Mouse (Mus musculus) heart, postnatal 0 days (tissue): Measurements from ENCODE around the gene Gemin2. TPM values are rescaled to one million over a fixed set of nuclear protein-coding genes. Genes with fewer than 3 reads are reported as not detected.
"Not testable (repeated sequence)": the region's sequence is repeated elsewhere in the genome, so short reads cannot be mapped to it uniquely, and the experiment has no call there.

Experiments
- ATAC-seq: fragments of 200-750 bp; cut with Nextera tagmentation; 2 replicates; pipeline ENCODE4 v1.8.0; 2017; ENCODE audit warnings: low read depth, moderate number of reproducible peaks, moderate library complexity; ENCODE audit not compliant: insufficient read depth
- DNase-seq: peaks from one replicate; pipeline ENCODE4 v3.0.0-alpha.2; 2016; ENCODE audit warnings: low spot score
- H3K27ac ChIP-seq: fragments of 300-500 bp; sonication (generic); 2 replicates; pipeline ENCODE4 v1.5.1; 2014; ENCODE audit warnings: low read depth, mild to moderate bottlenecking
- H3K27me3 ChIP-seq: fragments of 300-500 bp; sonication (generic); 2 replicates; pipeline ENCODE4 v1.6.1; 2014; ENCODE audit warnings: low read length, mixed read lengths; ENCODE audit not compliant: control insufficient read depth, insufficient read depth
- H3K36me3 ChIP-seq: fragments of 300-500 bp; sonication (generic); replicated peaks from 2 replicates; pipeline ENCODE4 v1.6.1; 2014; ENCODE audit warnings: low read length, mixed read lengths; ENCODE audit not compliant: control insufficient read depth, insufficient read depth
- H3K4me1 ChIP-seq: fragments of 300-500 bp; sonication (generic); 2 replicates; pipeline ENCODE4 v1.6.1; 2014; ENCODE audit warnings: antibody characterized with exemption; ENCODE audit not compliant: control insufficient read depth, insufficient read depth
- H3K4me2 ChIP-seq: fragments of 300-500 bp; sonication (generic); 2 replicates; pipeline ENCODE4 v1.6.1; 2014; ENCODE audit warnings: low read depth, mild to moderate bottlenecking, low read length, moderate library complexity
- H3K4me3 ChIP-seq: fragments of 300-500 bp; sonication (generic); 2 replicates; pipeline ENCODE4 v1.5.1; 2014; ENCODE audit warnings: low read depth, low read length
- H3K9ac ChIP-seq: fragments of 300-500 bp; sonication (generic); replicated peaks from 2 replicates; pipeline ENCODE4 v1.6.1; 2014; ENCODE audit warnings: low read depth, low read length, mixed read lengths
- H3K9me3 ChIP-seq: fragments of 300-500 bp; sonication (generic); replicated peaks from 2 replicates; pipeline ENCODE4 v1.6.1; 2016; ENCODE audit warnings: low read length; ENCODE audit not compliant: control insufficient read depth
- CTCF ChIP-seq: IDR thresholded peaks from 2 replicates; pipeline ENCODE4 v1.5.1; 2016; ENCODE audit warnings: antibody characterized with exemption, control low read depth, low read depth
- EP300 ChIP-seq: IDR thresholded peaks from 2 replicates; pipeline ENCODE4 v1.6.1; 2016; ENCODE audit warnings: antibody characterized with exemption, low read depth
- WGBS: fragments of 180-500 bp; shearing (Covaris S2); extraction: QIAGEN DNeasy Blood & Tissue Kit; methylation state at CpG from one replicate; pipeline ENCODE4 v1.1.7; 2014; 5-methylcytosine and 5-hydroxymethylcytosine counted together
- polyA plus RNA-seq: library from polyadenylated mRNA; unstranded; fragments of >200 nt; fragmentation: Nextera tagmentation; extraction: Ambion mirVana; gene quantifications from 2 replicates; pipeline ENCODE4 v1.2.1, GENCODE M21; 2015
- total RNA-seq: library from RNA; depleted of rRNA; stranded (reverse); fragments of >200 nt; gene quantifications from 2 replicates; pipeline ENCODE4 v1.2.3, GENCODE M21; 2014; ENCODE audit warnings: low replicate concordance

Gemin2 gene
- total and polyA plus RNA-seq, 2 experiments from 2014 or later = 3.7 to 16.3 TPM

- DNase-seq = no peak
Measured at GRCm38 (mm10) chr12:59052470-59052869, 39.3 kb downstream of the Gemin2 start.

GRCm38 (mm10) chr12:59053166-59053565 lies 40.0 kb downstream of the Gemin2 start:
- Histone ChIP-seq H3K4me2 (no peak overlapping the region), H3K36me3 (peaks cover 20% of the 10 kb centered on the region), H3K9me3 (no peaks in the 10 kb centered on the region), H3K27me3 (no peaks in the 10 kb centered on the region), H3K9ac (no peak overlapping the region), H3K27ac (no peak overlapping the region), H3K4me3 (no peak overlapping the region), H3K4me1 (no peaks in the 10 kb centered on the region)
- 60% methylated on average over 5 of the region's 5 CpGs for WGBS
- no peak for ATAC-seq
- no peak for DNase-seq
- TF ChIP-seq EP300 = no peak
- no peak for TF ChIP-seq CTCF

More at GRCm38 (mm10) chr12:59052470-59052869, 39.3 kb downstream of the Gemin2 start:
- TF ChIP-seq CTCF = no peak
- TF ChIP-seq EP300 = no peak
- H3K27ac ChIP-seq = no peak overlapping the region
- H3K27me3 ChIP-seq = no peaks in the 10 kb centered on the region
- H3K4me1 ChIP-seq = no peaks in the 10 kb centered on the region
- H3K4me2 ChIP-seq = no peak overlapping the region
- H3K4me3 ChIP-seq = no peak overlapping the region
- 84% methylated on average over 3 of the region's 3 CpGs for WGBS
- peaks cover 25% of the 10 kb centered on the region for H3K36me3 ChIP-seq
- no peak for ATAC-seq
- H3K9me3 ChIP-seq = no peaks in the 10 kb centered on the region
- H3K9ac ChIP-seq = no peak overlapping the region

- Histone ChIP-seq H3K9me3 (no peaks in the 10 kb centered on the region), H3K27me3 (no peaks in the 10 kb centered on the region), H3K36me3 (peaks cover 17% of the 10 kb centered on the region), H3K4me1 (no peaks in the 10 kb centered on the region), H3K27ac (no peak overlapping the region), H3K9ac (no peak overlapping the region), H3K4me3 (no peak overlapping the region), H3K4me2 (no peak overlapping the region)
- ATAC-seq (no peak), DNase-seq (no peak)
- no peak for TF ChIP-seq CTCF
- no peak for TF ChIP-seq EP300
Measured at GRCm38 (mm10) chr12:59053976-59054375, 40.8 kb downstream of the Gemin2 start.

DNA sequence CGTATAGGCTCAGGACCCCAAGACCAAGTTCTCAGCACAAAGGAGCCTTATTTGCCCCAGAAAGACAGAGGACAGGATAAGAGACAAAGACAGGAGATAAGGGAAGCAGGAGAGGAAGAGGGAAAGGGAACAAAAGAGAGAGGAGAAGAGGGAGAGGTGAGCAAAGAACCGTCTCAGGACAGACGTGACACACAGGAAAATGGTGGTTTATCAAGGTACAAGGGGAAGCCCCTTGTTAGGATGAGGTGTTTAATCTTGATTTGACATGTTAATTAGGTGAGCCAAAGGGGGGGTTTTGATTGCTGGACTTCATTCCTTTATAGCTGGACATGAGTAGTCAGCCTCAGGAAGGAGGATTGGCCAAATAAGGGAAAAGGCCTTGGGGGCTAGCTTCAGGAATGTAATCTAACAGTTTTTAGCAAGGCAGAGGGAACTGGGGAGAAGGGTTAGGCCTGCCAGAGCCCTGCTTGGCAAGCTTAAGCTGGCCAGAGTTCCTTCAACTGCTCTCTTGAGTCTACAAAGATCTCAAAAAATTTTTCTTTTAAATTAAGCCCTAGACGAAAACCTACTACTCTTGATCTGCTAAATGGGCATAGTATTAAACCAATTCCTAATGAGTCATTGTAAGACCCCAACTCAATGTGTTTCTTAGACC lies 42.1 kb downstream of the Gemin2 start:
- WGBS = 65% methylated on average over 4 of the region's 4 CpGs
- no peak for DNase-seq
- Histone ChIP-seq H3K27me3 (no peaks in the 10 kb centered on the region), H3K4me2 (no peak overlapping the region), H3K27ac (no peak overlapping the region), H3K9ac (no peak overlapping the region), H3K36me3 (peaks cover 16% of the 10 kb centered on the region), H3K9me3 (no peaks in the 10 kb centered on the region), H3K4me1 (peaks cover 10% of the 10 kb centered on the region; the same call in 1 of the 2 replicates), H3K4me3 (no peak overlapping the region)
- TF ChIP-seq CTCF (no peak), EP300 (no peak)
- no peak for ATAC-seq

- ATAC-seq (no peak), DNase-seq (no peak)
- no peaks in the 10 kb centered on the region for H3K27me3 ChIP-seq
- peaks cover 16% of the 10 kb centered on the region for H3K36me3 ChIP-seq
- no peak overlapping the region for H3K4me3 ChIP-seq
- H3K9me3 ChIP-seq = no peaks in the 10 kb centered on the region
- H3K27ac ChIP-seq = no peak overlapping the region
- H3K4me1 ChIP-seq = peaks cover 13% of the 10 kb centered on the region; the same call in 1 of the 2 replicates
- H3K9ac ChIP-seq = no peak overlapping the region
- 95% methylated on average over 11 of the region's 11 CpGs for WGBS
- no peak overlapping the region for H3K4me2 ChIP-seq
- TF ChIP-seq EP300 = no peak
- TF ChIP-seq CTCF = no peak
Measured at GRCm38 (mm10) chr12:59056222-59056621, 43.0 kb downstream of the Gemin2 start.

GRCm38 (mm10) chr12:59058242-59058641 lies 45.0 kb downstream of the Gemin2 start:
- H3K27ac ChIP-seq, H3K4me3 ChIP-seq, DNase-seq, H3K9me3 ChIP-seq, H3K4me2 ChIP-seq, H3K27me3 ChIP-seq, ATAC-seq, H3K9ac ChIP-seq: not testable (repeated sequence)
- 85% methylated on average over 5 of the region's 5 CpGs for WGBS
- peaks cover 10% of the 10 kb centered on the region; the same call in 1 of the 2 replicates for H3K36me3 ChIP-seq
- peaks cover 13% of the 10 kb centered on the region; the same call in 1 of the 2 replicates for H3K4me1 ChIP-seq
